Mouse (Mus musculus) lung, postnatal 0 days (tissue): ENCODE measurements around the gene Rraga. TPM values are rescaled to one million over a fixed set of nuclear protein-coding genes. Genes with fewer than 3 reads are reported as not detected.

Experiments used
- ATAC-seq: fragments of 200-750 bp; cut with Nextera tagmentation; 2 replicates; pipeline ENCODE4 v1.8.0; 2017; ENCODE audit warnings: moderate library complexity
- DNase-seq: peaks from one replicate; pipeline ENCODE4 v3.0.0-alpha.2; 2016; ENCODE audit warnings: low spot score
- H3K27ac ChIP-seq: fragments of 300-500 bp; sonication (generic); 2 replicates; pipeline ENCODE4 v1.5.1; 2014; ENCODE audit warnings: antibody characterized with exemption, mild to moderate bottlenecking, low read length, mixed read lengths
- H3K27me3 ChIP-seq: fragments of 300-500 bp; sonication (generic); replicated peaks from 2 replicates; pipeline ENCODE4 v1.6.1; 2014; ENCODE audit warnings: low read length, mixed read lengths; ENCODE audit not compliant: insufficient read depth
- H3K36me3 ChIP-seq: fragments of 300-500 bp; sonication (generic); 2 replicates; pipeline ENCODE4 v1.6.1; 2014; ENCODE audit warnings: low read length, mixed read lengths; ENCODE audit not compliant: insufficient read depth
- H3K4me1 ChIP-seq: fragments of 300-500 bp; sonication (generic); 2 replicates; pipeline ENCODE4 v1.6.1; 2014; ENCODE audit warnings: antibody characterized with exemption, low read depth, low read length, mixed read lengths; ENCODE audit not compliant: insufficient read depth
- H3K4me2 ChIP-seq: fragments of 300-500 bp; sonication (generic); replicated peaks from 2 replicates; pipeline ENCODE4 v1.6.1; 2014; ENCODE audit warnings: low read depth, mild to moderate bottlenecking, low read length, moderate library complexity, mixed read lengths
- H3K4me3 ChIP-seq: fragments of 300-500 bp; sonication (generic); 2 replicates; pipeline ENCODE4 v1.5.1; 2014; ENCODE audit warnings: low read depth, low read length
- H3K9ac ChIP-seq: fragments of 300-500 bp; sonication (generic); replicated peaks from 2 replicates; pipeline ENCODE4 v1.6.1; 2014; ENCODE audit warnings: low read depth, mild to moderate bottlenecking
- H3K9me3 ChIP-seq: fragments of 300-500 bp; sonication (generic); 2 replicates; pipeline ENCODE4 v1.6.1; 2016; ENCODE audit warnings: low read length, mixed read lengths
- CTCF ChIP-seq: IDR thresholded peaks from 2 replicates; pipeline ENCODE4 v1.5.1; 2016; ENCODE audit warnings: antibody characterized with exemption, mild to moderate bottlenecking
- EP300 ChIP-seq: IDR thresholded peaks from 2 replicates; pipeline ENCODE4 v1.6.1; 2016; ENCODE audit warnings: antibody characterized with exemption, mild to moderate bottlenecking, control low read depth
- WGBS: fragments of 180-500 bp; shearing (Covaris S2); extraction: QIAGEN DNeasy Blood & Tissue Kit; methylation state at CpG from one replicate; pipeline ENCODE4 v1.1.7; 2014; 5-methylcytosine and 5-hydroxymethylcytosine counted together
- polyA plus RNA-seq: library from polyadenylated mRNA; unstranded; fragments of >200 nt; fragmentation: Nextera tagmentation; extraction: Ambion mirVana; gene quantifications from 2 replicates; pipeline ENCODE4 v1.2.1, GENCODE M21; 2015

The Rraga gene
- polyA plus RNA-seq, 1 experiment from 2014 or later, result 60.0 TPM

- Histone ChIP-seq H3K4me2 (no peak overlapping the region), H3K27me3 (no peaks in the 10 kb centered on the region), H3K4me1 (peaks cover 4% of the 10 kb centered on the region; the same call in 1 of the 2 replicates), H3K36me3 (peaks cover 5% of the 10 kb centered on the region; the same call in 1 of the 2 replicates), H3K27ac (no peak overlapping the region), H3K9me3 (no peaks in the 10 kb centered on the region), H3K9ac (no peak overlapping the region), H3K4me3 (no peak overlapping the region)
- TF ChIP-seq EP300 (no peak), CTCF (no peak)
- 62% methylated on average over 4 of the region's 4 CpGs for WGBS
- DNase-seq, result no peak
- ATAC-seq, result no peak
Observed at GRCm38 (mm10) chr4:86580056-86580455, 4.6 kb downstream of the Rraga start.

GRCm38 (mm10) chr4:86580591-86580990, 5.1 kb downstream of the Rraga start:
- Histone ChIP-seq H3K4me1 (peaks cover 4% of the 10 kb centered on the region; the same call in 1 of the 2 replicates), H3K9ac (no peak overlapping the region), H3K27ac (no peak overlapping the region), H3K27me3 (no peaks in the 10 kb centered on the region), H3K4me3 (no peak overlapping the region), H3K36me3 (peaks cover 5% of the 10 kb centered on the region; the same call in 1 of the 2 replicates), H3K4me2 (no peak overlapping the region), H3K9me3 (no peaks in the 10 kb centered on the region)
- 78% methylated on average over 3 of the region's 3 CpGs for WGBS
- TF ChIP-seq CTCF (no peak), EP300 (no peak)
- ATAC-seq (no peak), DNase-seq (no peak)

- H3K4me2 ChIP-seq, result no peak overlapping the region
- no peaks in the 10 kb centered on the region for H3K9me3 ChIP-seq
- H3K27me3 ChIP-seq, result no peaks in the 10 kb centered on the region
- no peak overlapping the region for H3K9ac ChIP-seq
- 81% methylated on average over 3 of the region's 3 CpGs for WGBS
- no peak for ATAC-seq
- peaks cover 10% of the 10 kb centered on the region for H3K36me3 ChIP-seq
- no peak overlapping the region for H3K27ac ChIP-seq
- TF ChIP-seq EP300, result no peak
- TF ChIP-seq CTCF, result peak; percentile 44
- no peak for DNase-seq
- no peaks in the 10 kb centered on the region for H3K4me1 ChIP-seq
- no peak overlapping the region for H3K4me3 ChIP-seq
Observed at GRCm38 (mm10) chr4:86588236-86588635, 12.8 kb downstream of the Rraga start.

GRCm38 (mm10) chr4:86591304-86591703, 15.8 kb downstream of the Rraga start:
- DNase-seq (no peak), ATAC-seq (no peak)
- 94% methylated on average over 2 of the region's 2 CpGs for WGBS
- no peak overlapping the region for H3K4me2 ChIP-seq
- no peak overlapping the region for H3K9ac ChIP-seq
- no peak overlapping the region for H3K4me3 ChIP-seq
- no peaks in the 10 kb centered on the region for H3K27me3 ChIP-seq
- no peaks in the 10 kb centered on the region for H3K9me3 ChIP-seq
- no peak overlapping the region for H3K27ac ChIP-seq
- H3K4me1 ChIP-seq, result no peaks in the 10 kb centered on the region
- peaks cover under 1% of the 10 kb centered on the region; the same call in 1 of the 2 replicates for H3K36me3 ChIP-seq
- TF ChIP-seq EP300, result no peak
- no peak for TF ChIP-seq CTCF

- Histone ChIP-seq H3K27ac (peak within 1 kb of the TSS; percentile 84), H3K36me3 (no peaks in the 10 kb centered on the region), H3K9ac (peak within 1 kb of the TSS; percentile 62), H3K27me3 (no peaks in the 10 kb centered on the region), H3K4me1 (no peaks in the 10 kb centered on the region), H3K4me3 (peak within 1 kb of the TSS; percentile 79), H3K4me2 (peak within 1 kb of the TSS; percentile 96), H3K9me3 (no peaks in the 10 kb centered on the region)
- ATAC-seq (peak; percentile 100), DNase-seq (peak; percentile 100)
- under 1% methylated on average over 59 of the region's 59 CpGs for WGBS
- TF ChIP-seq CTCF (no peak), EP300 (peak; percentile 86)
Observed at GRCm38 (mm10) chr4:86611524-86612288, 36.2 kb downstream of the Rraga start, which contains the start of gene Haus6. Gene Haus6 (minus strand): TSS chr4:86612055.

GRCm38 (mm10) chr4:86612289-86612620, 36.8 kb downstream of the Rraga start:
- Histone ChIP-seq H3K4me3 (peak overlapping the region; percentile 79), H3K4me2 (peak overlapping the region; percentile 44), H3K27ac (peak overlapping the region; percentile 84), H3K9ac (peak overlapping the region; percentile 52; the same call in 1 of the 2 replicates), H3K4me1 (no peaks in the 10 kb centered on the region), H3K36me3 (no peaks in the 10 kb centered on the region), H3K27me3 (no peaks in the 10 kb centered on the region), H3K9me3 (no peaks in the 10 kb centered on the region)
- WGBS, result 25% methylated on average over 8 of the region's 8 CpGs
- DNase-seq, result no peak
- no peak; the same call in 1 of the 2 replicates for TF ChIP-seq EP300
- TF ChIP-seq CTCF, result no peak
- ATAC-seq, result peak; percentile 14; the same call in 1 of the 2 replicates
